Mouse (Mus musculus) E14TG2a.4 (cell line): ENCODE measurements at regions not wholly inside any gene's neighbourhood (a gene's known extent, or its start where the extent isn't known, plus 50 kb on each side); places are given as distances from the start of the nearest gene placed in this dataset.

Experiments
- CTCF ChIP-seq: conservative IDR thresholded peaks from 2 replicates; pipeline ENCODE4 v1.5.1; 2014; ENCODE audit warnings: low read length
- NANOG ChIP-seq: IDR thresholded peaks from 2 replicates; pipeline ENCODE4 v1.6.1; 2014; ENCODE audit warnings: borderline replicate concordance, low read length, mixed read lengths
- POU5F1 ChIP-seq: IDR thresholded peaks from 2 replicates; pipeline ENCODE4 v1.6.1; 2014; ENCODE audit warnings: low read length, borderline replicate concordance

- TF ChIP-seq CTCF (no peak), NANOG (no peak), POU5F1 (no peak)
Measured at GRCm38 (mm10) chr12:12738631-12739331, 202.9 kb downstream of the Mycn start.
